Mouse (Mus musculus) bone marrow, adult 2 months (tissue): ENCODE data around the gene Fam129b.

Experiments used
- CTCF ChIP-seq: fragments of 200-500 bp; IDR thresholded peaks from 2 replicates; pipeline ENCODE4 v1.5.1; 2011; ENCODE audit warnings: low read length, control low read depth; ENCODE audit not compliant: control insufficient read depth, insufficient read depth
- POLR2A ChIP-seq: fragments of 200-500 bp; IDR thresholded peaks from 2 replicates; pipeline ENCODE4 v1.6.1; 2011; ENCODE audit warnings: low read depth, mild to moderate bottlenecking, control low read depth, low read length, borderline replicate concordance; ENCODE audit not compliant: control insufficient read depth

DNA sequence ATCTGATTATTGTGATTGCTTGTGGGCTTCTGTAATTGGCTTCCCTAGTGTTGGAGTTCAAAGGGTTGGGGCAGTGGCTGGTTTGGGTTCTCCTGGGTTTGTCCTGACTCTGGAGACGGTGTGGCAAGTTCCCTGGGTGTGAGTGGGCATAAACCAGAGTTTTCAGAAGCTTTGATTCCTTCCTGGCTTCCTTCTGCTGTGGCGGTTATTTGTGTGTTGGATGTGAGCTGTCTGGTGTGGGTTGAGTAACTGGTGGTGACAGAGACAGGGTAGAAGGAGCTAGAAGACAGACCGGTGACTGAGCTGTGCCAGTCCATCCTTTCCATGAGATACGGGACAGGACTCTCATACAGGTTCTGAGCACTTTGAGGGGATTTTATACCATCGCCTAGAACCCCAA lies 3.7 kb downstream of the Fam129b start:
- TF ChIP-seq CTCF (no peak), POLR2A (no peak)
